Mouse (Mus musculus): ENCODE results near the gene Stoml1.

Stoml1 gene

DNA sequence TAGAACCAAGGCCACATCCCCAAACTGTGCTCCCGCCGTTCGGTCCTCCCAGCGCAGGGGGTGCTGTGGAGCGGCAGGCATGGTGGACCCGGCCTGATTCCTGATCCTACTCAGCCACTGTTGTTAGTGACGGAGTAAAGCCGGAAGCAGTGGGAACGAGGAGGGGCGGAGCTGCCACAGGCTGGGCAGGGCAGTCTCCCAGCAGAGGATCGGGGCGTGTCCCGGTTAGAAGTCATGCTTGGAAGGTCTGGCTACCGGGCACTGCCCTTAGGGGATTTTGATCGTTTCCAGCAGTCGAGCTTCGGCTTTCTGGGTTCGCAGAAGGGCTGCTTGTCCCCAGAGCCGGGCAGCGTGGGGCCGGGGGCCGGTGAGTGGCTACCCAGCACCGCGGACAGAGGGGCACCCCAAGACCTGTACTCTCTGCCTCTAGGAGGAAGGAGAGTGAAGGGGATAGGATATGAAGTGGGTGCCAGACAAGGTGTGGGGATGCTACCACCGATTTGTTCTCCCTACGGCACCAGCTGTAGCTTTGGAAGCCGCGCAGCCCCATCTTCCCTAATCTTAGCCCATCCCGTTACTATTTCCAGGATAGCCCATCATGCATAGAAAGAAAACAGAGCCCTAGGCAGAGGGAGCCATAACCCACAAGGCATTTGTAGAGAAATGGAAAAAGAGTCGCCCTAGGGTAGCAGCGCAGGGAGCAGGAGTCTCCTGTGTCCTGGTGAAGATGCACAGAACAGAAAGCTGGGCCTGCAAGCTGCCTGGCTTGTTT is at the start of gene Stoml1:
Gene Stoml1, plus strand, starts transcription at position 132 of the 772 bp plus-strand sequence.
- peak; percentile 91 for DNase-seq

DNA sequence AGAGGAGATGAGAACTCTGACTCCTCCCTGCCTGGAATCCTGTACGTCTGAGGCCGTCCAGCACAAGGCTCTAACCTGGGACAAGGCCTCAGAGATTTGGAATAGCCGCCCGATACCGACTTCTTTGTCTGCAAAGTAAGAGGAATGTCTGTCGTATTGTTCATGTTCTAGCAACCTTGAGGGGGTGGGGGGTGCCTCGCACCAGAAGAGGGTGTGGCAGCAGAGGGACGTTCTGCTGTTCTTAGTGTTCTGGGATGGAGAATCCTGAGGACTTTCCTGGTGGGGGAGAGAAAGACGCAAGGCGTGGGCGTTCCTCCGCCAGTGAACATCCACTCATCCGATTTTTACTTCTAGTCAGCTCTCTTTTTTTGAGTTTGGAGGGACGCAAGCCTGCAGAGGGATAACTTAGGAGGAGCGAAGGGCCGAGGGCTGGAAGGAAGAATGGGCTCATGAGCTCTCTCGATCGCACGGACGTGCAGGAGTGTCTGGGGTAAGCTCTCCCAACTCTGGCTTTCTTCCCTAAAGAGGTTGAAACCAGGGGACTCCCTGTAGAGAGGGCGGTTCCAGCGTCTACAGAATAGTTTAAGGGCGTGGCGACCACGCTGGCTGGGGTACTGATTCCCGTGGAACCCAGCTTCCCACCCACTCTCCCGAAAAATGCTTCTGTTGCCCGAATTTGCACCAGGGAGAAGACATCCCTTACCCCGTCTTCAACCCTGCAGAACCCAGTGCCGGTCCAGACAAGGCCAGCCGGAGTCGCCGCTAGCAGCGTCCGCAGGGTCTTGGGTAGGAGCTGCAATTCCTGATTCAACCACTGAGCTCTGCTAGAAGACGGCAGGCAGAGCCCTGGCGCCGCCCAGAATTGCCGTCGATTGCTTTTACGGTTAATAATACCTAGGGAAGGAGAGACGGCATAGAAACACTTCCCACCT is 49.2 kb upstream of the Stoml1 start, which contains the start of the genes Islr and Islr2:
Gene Islr, minus strand, starts transcription at position 791 of the 932 bp plus-strand sequence.
Gene Islr2, minus strand, starts transcription at position 804 of the 932 bp plus-strand sequence.
- peak; percentile 22 for DNase-seq

DNA sequence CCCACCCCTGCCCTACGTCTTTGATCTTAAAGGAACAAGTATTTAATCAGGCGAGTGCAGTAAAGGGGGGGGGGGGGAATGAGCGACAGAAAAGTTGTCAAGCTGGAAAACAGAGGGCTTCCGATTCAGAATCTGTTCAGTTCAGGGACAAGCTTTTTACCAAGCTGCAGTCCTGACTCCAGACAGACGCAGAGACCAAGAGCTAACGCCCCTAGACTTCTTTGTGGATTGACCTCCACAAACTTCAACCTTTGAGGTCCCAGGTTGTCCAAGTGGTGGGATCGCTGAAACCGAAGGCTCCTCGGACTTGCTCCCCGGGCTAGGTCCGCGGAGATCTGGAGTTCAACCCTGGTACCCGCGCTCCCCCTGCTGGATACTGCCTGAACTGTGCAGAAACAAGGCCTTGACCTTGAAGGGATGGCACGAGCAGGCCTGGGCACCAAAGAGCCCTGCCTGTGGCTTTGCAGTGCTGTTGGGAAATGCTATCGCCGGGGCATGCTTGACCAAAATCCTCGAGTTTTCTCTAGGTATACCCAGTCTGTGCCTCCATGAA is 48.4 kb upstream of the Stoml1 start:
- peak; percentile 94 for DNase-seq

DNA sequence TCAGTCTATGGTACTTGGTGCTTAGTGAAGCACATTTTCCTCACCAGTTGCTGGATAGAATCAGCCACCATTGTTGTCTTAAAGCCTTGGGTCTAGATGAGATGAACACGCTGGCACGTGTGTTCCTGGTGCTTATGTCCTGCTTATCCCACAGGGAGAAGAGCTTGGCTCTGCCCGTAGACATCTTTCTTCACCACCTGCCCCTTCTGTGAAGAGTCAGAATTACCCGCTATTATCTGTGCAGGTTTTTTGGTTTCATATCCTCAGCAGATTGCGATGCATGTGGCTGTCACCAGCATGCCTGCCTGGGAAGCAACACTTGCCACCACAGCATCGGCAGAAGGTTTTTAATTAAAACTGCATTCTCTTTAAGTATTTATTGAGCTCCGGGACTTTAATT is 47.0 kb upstream of the Stoml1 start:
- no peak for DNase-seq

DNA sequence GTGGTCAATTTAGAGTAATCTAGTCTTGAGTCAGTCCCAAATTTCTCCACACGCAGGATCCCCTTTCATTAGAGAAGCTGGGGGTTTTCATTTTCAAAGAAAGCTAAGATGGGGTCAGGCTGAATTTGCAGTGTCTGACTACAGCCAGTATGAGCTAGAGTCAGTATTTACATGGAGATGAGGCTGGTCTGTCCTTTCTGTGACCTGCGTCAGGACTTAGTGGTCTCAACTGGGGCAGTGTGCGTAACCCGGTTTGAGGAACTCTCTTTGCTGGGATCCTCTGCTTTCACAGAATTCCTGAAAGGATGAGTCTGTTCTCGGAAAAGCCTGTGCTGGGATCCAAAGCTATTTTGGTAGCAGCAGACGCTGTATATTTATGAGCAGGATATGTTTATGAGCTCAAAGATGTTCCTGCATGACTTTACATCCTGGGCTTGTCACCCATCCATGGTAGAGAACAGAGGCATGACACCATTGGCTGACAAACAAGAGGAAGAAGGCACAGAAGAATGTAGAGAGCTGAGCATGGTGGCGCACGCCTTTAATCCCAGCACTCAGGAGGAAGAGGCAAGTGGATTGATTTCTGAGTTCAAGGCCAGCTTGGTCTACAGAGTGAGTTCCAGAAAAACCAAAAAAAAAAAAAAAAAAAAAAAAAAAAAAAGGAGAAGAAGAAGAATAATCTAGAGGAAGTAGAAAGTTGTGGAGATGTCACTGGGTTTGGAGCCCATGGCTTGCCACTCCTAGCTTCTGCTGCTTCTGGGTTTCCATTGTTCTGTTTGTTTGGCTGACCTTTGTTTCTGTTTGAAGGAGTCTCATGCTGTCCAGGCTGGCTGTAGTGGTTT is 43.3 kb upstream of the Stoml1 start:
- no peak for DNase-seq

DNA sequence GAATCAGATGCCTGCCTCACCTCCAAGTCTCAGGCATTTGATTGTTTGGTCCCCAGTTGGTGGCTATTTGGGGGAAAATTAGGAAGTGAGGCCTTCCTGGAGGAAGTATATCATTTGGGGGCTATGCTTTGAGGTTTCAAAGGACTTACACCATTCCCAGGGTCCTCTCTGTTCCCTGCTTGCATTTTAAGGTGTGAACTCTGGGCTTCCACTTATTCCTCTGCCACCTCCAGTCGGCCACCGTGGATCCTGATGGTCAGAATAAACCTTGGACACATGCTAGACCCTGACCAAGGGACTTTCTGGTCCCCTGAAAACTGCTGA is 42.7 kb upstream of the Stoml1 start:
- DNase-seq = no peak

DNA sequence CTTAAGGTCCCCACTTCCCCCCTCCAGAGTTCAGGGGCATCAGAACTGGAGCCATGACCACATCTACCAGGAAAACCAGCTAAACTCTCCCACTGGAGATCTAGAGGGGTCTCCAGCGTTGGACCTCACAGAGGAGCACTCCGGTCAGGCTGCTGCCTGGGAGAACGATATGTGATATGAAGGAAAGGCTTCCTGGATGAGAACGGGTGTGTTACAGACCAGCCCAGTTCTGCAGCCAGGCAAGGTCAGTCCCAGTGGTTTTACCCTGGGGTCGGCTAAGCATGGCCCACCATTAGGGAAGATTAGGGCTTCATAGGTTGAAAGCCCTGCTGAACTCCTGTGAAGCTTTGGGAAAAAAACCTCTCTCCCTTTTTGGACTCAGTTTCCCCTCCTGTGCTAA is 39.6 kb upstream of the Stoml1 start:
- DNase-seq = no peak

DNA sequence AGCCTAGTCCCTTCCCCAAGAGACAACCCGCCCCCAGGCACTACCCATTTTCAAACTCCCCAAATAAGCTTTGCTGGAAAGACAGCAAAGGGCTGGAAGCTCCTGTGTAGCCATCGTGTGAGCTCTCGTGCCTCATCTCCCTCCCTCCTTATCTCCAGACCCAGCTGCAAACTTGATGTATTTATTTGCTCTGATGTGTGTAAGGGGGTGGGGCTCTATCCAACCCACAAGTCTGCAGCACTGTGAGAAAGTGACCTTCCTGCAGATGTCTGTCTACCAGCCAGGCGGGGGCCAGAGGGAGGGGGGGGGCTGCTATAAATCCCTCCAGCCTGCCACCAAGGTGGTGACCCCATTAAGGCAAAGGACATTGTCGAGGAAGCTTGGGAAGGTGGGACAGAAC is 39.1 kb upstream of the Stoml1 start:
- no peak for DNase-seq

DNA sequence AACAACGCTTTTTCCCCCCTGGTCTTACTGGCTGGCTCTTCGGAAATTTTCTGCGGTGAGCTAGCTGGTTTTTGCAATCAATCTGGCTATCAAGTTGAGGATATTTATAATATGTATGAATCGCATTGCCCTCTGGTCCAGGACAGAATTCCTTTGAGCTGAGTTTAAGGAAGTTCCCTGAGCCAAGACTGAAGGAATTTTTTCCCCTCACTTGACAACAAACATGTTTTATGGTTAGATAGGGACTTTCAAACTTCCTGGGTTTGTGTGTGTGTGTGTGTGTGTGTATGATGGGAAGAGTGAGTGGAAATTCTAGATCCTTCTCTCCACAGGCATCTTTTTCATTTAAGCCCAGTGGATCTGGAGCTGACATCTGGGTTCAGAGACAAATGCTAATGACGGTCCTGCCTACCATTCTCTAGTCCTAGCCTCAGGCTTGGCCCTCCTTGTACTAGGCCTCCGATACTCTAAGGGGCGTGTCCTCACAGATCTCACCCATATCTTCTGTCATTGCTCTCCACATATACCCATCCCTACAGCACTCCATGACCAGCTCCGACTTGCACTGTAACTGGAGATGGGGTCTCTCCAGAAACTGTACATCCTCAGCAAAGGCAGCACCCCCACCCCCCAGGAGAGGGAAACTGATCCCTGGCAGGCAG is 38.3 kb upstream of the Stoml1 start:
- DNase-seq = no peak

DNA sequence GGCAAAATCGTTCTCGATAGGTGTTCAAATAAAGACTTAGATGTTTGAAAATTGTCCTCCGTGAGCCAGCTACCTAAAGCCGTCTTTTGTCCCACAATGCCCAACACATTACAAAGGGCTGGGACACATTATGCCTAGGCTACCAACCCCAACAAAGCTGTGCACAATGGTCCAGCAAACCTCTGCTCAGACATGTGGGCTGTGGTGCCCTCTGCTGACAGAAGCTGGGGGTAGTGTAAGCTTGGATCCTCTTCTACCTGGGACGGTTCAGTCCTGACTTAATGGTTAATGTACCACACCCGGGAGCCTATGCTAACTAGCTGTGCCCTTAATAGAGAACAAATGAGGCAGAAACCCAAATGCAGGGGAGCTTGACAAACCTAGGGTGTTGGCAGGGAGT is 36.6 kb upstream of the Stoml1 start:
- peak; percentile 23 for DNase-seq

DNA sequence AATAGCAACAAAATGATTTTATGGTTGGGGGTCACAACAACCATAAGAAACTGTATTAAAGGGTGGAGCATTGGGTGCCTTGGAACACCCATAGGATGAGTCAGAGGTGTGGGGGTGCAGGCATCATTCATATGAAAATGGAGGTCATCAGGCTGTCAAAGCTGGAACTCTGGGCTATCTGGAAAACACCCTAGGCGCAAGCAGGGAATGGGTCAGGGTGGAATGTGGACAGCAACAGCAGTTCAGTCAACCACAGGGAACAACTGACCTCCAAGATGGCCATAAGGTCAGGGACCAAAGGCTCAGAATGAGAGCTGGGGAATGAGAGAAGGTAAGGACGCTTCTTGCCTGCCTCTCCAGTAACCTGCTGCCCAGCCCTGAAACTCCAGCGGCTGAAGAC is 34.4 kb upstream of the Stoml1 start:
- DNase-seq = no peak

DNA sequence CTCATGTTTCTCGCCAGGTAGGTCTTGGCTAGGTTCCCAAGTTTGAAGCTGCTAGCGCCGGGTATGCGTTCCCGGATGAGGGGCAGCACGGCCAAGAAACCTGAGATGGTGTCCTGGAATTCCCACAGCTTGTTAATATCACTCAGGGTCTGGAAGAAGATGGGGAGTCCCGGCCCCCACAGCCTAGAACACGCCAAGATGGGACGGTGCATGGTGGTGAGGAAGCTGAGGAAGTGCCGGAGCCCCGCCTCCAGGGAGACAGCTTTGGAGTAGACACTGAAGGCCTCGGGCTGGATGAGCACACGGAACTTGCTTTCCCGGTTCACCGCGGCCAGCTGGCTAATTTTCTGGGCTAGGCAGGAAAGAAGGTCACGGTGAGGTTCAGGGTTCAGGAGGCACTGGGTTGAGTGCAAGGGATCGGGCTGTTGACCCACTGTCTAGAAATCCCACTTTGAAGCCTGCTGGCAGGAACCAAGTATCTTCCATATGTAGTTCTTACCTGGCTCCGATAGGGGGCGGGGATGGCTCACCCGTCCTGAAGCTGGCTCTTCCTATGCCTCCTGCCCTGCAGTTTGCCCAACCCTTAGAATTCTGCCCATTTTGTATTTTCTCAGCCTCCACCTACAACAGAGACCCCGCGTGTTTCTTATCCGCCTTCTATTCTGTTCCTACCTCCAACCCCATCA is 32.6 kb upstream of the Stoml1 start:
- peak; percentile 38 for DNase-seq

DNA sequence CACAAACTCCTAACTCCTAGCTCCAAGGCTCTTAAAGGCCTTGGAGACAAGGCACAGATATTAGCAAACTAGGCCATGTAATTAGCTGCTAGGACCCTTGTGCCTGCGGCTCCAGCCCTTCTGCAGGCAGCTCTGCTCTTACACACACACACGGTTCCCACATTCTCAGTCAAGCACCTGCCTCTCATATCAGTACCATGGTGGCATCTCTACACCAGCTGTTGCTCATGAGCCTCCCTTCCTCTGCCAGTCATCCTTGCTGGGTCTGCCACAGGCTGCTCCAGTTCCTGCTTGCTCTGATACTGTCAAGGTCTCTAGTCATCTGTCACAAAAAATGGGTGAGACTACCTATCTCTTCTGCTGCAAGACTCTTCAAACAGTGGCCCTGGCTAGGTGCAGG is 28.6 kb upstream of the Stoml1 start:
- no peak for DNase-seq

DNA sequence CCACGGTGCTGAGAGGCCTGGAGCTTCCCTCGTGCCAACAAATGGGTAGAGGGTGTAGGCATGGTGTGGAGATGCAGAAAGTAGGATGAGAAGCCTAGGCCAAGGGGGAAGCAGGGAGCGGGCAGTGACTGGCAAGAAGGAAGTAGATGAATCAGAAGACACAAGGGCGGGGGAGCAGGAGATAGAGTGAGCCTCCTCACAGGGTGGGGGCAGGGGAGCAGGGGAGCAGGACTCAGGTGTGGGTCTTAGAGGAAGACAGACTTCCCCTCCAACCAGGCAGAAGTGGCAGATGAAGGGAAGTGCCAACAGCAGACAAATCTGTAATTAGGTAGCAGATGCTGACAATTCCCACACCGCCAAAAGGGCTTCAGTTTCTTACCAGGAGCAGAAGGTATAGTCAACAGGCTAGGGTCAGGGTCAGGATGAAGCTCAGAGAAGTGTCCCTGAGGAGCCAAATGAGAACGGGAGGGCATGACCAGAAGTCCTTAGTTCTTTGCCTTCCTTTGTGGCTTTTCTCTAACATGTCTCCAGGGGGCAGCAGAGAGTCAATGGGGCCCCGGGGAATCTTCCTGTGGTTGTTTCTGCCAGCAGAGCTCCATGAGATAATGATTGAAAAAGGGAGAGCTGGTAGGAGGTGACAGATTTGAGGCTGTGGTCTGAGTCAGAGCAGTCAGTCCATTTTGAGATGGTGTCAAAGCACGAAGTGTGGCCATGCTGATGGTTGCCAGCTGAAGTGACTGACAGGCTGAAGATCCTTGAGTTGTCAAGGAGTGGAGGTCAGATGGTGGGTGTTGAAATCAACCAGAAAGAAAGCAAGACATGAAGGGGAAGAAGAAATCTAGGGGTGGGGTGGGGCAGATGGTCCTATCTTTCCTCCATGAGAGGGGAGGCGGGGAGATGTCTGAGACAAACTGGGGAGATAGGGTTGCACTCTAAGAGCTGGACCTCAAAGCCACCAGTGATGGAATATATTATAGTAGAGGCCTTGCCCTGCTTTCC is 26.8 kb upstream of the Stoml1 start:
- peak; percentile 46 for DNase-seq

DNA sequence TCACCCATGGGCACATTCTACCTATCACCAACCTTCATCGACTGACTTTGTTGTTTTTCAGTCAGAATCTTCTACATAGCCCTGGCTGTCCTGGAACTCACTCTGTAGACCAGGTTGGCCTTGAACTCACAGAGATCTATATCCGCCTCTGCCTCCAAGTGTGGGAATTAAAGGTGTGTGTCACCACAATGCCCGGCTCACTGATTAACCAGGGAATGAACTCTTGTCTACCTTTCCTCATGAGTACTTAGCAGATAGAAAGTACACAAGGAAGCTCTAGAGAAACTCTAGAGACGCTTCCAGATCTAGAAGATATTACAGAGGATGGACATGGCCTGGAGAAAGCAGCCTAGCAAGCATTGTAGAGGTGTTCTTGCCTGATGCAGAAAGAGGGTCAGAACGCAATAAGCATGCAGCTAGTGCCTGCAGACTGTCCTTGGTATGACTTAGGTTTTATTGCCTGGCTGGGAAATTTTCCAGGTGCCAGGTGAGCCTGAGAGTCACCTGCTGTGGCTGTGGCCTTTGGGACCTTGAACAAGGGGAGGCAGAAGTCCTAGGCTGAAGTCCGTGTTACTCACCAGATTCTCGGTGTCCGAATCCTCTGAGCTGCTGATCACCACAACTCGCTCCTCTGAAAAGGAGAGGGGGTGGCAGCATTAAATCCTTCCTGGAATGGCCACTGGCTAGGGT is 24.0 kb upstream of the Stoml1 start:
- no peak for DNase-seq

DNA sequence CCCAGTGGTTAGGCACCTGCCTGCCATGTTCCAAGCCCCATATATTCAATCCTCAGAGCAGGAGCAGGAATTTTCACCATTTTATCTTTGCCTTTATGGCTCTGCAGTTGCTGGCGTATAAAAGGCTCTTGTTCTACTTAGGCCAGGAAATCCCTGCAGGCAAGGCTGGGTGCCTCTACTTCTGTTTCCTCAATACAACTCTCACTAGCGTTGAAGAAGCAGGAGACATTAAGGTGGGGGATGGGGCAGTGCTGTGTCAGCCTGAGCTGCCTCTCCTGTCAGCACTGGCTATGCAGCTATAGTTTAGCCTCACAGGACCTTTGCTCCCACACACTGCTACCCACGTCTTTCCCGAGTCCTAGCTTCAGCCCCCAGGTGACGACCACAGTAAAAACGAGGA is 21.2 kb upstream of the Stoml1 start:
- DNase-seq = no peak

DNA sequence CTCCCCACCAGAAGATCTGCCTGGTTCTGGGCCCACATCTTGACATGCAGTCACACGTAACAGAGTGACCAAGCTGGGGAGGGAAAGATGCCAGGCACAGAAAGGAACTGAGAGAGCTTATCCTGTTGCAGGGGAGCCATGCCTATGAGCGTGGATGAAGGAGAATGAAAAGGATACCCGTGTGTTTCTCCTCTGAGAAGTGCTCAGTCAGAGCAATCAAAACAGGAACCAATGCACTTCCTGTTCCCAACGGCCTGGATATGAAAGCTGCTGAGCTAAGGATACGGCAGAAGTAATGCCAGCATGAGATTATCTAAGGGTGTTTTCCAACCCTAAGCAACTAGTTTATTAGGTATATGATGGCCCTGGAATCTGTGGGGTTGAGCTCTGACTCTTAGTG is 20.6 kb upstream of the Stoml1 start:
- no peak for DNase-seq

DNA sequence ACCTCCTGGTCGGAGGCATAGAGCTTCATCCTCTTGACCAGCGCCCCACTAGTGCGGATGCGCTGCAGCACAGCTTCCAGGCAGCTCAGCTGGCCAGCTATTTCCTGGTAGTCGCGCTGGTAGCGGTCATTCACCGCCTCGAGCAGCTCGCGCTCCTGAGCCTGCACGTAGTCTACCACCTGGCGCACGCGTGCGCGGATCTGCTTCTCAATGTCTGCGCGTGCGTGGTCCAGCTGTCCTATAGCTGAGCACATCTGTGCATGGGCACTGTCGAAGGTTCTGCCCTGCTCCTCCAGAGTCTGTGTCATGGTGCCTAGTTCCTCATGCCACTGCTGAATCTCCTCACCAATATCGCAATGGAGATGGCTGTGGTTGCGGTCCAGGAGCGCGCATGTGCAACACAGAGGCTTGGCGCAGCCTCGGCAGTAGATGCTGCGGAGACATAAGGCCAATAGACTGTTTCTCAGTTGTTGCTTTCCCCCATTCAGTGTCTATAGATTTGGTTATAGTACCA is 18.4 kb upstream of the Stoml1 start:
- DNase-seq = no peak

DNA sequence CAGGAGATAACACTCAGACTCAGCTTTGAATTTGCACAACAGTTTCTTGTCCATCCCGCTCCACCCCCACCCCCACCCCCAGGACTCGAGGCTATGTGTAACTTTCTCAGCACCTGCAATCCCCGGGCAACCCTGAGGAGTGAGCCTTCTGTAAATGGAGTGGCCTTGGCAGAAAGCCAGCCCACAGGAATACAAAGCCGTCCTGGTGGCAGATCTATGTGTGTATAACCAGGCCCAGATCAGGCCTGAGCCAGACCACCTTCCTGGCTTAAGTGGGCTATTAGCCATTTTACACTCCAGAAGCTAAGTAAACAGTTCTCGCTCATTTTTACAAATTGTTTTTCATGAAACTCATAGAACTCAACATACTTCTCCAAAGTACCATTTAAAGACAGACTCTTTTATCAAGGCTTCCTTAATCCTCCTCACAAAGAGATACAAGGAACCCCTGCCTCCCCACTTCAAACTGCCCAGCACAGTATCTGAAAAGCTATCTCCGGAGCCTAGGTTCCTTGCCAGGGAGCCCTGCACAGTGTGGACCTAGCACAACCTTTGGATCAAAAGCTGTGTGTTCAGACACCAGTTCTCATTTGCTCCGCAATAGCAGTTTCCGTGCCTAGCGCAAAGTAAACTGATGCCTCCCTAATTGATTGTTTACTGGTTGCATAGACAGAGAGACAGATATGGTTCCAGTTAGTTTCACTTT is 11.0 kb upstream of the Stoml1 start:
- peak; percentile 22 for DNase-seq

Measured in cerebellum, adult 8-10 months (tissue).